Mouse (Mus musculus) ovary, adult 10 weeks (tissue): ENCODE measurements around the gene Map3k5. TPM values are rescaled to one million over a fixed set of nuclear protein-coding genes. Genes with fewer than 3 reads are reported as not detected.

Experiments used
- polyA plus RNA-seq: library from polyadenylated mRNA; stranded (reverse); fragments of 350-450 nt; fragmentation: Illumina TruSeq; extraction: RNeasy Lipid Tissue Mini Kit (QIAGEN cat#74804); gene quantifications from one replicate; pipeline ENCODE4 v1.2.3, GENCODE M21; 2014

Map3k5 gene
- polyA plus RNA-seq, result 47.7 TPM

DNA sequence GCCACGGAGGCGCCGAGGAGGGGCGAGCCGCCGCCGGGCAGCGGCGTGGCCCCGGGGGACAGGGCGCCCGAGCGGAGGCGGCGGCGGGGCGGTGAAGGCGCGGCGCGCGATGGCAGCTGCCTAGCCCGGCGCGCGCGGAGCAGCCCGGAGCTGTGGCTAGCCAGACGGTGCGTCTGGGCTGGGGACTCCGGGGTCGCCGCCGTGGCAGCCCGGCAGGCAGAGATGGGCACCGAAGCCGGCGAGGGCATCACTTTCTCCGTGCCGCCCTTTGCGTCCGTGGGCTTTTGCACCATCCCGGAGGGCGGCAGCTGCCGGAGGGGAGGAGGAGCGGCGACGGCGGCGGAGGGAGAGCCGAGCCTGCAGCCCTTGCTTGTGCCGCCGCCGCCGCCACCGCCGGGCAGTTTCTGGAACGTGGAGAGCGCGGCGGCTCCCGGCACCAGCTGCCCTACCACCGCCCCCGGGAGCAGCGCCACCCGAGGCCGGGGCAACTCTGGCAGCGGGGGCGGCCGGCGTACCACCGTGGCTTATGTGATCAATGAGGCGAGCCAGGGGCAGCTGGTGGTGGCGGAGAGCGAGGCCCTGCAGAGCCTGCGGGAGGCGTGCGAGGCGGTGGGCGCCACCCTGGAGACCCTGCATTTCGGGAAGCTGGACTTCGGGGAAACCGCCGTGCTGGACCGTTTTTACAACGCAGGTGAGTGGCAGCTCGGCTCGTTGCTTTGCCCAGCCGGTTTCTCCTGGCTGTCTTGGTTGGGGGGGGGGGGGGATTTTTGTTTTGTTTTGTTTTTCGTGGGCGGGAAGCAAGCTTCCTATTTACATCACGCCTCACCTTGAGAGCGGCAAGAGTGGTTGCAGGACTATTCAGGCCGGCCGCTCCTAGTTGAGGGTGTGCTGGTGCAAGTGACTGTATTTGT, at the start of gene Map3k5:
Gene Map3k5, plus strand, starts transcription at position 89 of the 911 bp plus-strand sequence.

GRCm38 (mm10) chr10:19907246-19907804, 26.9 kb upstream of the Map3k5 start, which contains the start of gene Pex7:
Gene Pex7 (minus strand): TSS chr10:19907689.

DNA sequence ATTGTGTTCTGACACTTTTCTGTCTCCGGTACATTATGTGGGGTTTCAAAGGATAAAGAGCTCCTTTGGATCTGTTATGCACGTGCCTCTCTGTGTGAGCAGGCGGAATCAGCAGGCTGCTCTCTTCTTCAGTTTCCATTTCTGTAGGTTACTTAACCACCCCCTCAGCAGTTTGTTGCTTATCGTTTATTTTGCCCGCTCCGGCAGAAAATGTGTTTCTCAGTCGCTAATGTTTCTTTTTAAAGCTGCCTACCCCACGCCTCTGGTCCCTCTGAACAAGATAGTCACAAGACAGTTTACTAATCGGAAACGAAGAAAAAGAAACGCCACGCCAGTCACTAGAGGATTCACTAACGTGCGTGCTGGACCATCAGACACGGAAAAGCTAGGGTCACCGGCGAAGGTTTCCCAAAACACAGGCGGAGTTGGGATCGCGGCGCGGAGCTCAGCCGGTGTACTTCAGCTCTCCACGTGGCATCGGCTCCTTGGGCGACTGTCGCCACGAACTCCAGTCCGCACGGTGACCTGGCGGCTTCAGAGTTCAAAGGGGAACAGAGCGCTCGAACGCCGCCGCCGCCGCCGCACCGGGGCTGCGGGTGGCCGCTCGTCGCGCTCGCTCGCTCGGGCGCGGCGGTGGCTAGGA, 214.0 kb downstream of the Map3k5 start, which contains the start of gene Map7:
Gene Map7, plus strand, starts transcription at position 342 of the 643 bp plus-strand sequence.

Other genes with a start within 250 kb of the Map3k5 start
- gene Il20ra, start 221.9 kb upstream of the Map3k5 start, polyA plus RNA-seq, result 0.34 TPM
- 0.29 TPM for gene Slc35d3, start 83.0 kb upstream of the Map3k5 start, polyA plus RNA-seq
- gene Pex7, start 26.8 kb upstream of the Map3k5 start, polyA plus RNA-seq, result 15.7 TPM
- gene Map7, start 214.0 kb downstream of the Map3k5 start, polyA plus RNA-seq, result 15.8 TPM